Mouse (Mus musculus) G1E (cell line): ENCODE measurements around the gene Rara.

Experiments used
- CTCF ChIP-seq: IDR thresholded peaks from 2 replicates; pipeline ENCODE4 v1.5.1; 2012; ENCODE audit warnings: low read depth, low read length, inconsistent platforms, mixed read lengths
- GATA1 ChIP-seq: IDR thresholded peaks from 2 replicates; pipeline ENCODE4 v1.6.1; 2012; ENCODE audit warnings: borderline replicate concordance, low read length, inconsistent platforms, mixed read lengths
- GATA2 ChIP-seq: IDR thresholded peaks from 2 replicates; pipeline ENCODE4 v1.6.1; 2012; ENCODE audit warnings: low read depth, low read length, inconsistent platforms, borderline replicate concordance
- POLR2AphosphoS5 ChIP-seq: IDR thresholded peaks from 2 replicates; pipeline ENCODE4 v1.6.1; 2012; ENCODE audit warnings: low read depth, low read length, inconsistent platforms; ENCODE audit not compliant: insufficient replicate concordance

DNA sequence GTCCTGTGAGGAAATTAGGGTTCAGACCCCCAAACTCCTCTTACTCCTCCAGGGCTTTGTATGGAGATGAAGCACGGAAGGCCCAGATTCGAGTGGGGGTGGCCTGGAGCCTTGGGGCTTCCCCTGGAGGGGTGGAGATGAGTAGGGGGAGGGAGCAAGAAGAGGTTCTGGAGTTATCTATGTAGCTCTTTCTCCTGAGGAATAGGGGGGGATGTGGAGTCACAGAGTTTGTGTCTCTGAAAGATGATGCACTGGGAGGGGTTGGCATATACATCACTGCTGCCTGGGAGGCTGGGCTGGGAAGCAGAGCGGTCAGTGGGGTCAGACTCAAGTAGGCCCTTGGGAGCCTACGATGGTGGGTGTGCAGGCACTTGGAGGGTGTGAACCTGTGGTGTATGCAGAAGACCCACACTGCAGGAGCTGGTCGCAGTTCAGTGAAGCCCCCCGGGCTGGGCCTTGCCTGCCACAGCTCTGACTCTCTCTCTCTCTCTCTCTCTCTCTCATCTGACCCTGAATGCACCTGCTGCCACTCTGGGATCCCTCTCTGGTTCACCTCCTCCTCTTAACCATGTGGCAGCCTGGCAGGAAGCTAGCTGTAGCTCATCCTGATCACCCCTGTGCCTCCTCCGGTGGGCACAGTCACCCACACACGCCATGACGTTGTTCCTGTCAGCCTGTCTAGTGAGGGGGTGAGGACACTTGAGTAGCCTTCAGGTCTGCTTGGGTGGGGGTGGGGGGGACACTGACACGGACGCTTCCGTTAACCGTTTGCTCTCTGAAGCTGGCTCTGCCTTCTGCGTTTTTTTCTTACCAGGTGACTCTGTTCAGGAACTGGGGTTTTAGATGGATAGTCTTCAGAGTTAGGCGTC lies 11.7 kb downstream of the Rara start:
- TF ChIP-seq CTCF (no peak), POLR2AphosphoS5 (no peak), GATA1 (no peak), GATA2 (no peak)
